Mouse (Mus musculus) cerebellum, adult 2 months (tissue): ENCODE measurements around the gene D430041D05Rik. TPM values are rescaled to one million over a fixed set of nuclear protein-coding genes. Genes with fewer than 3 reads are reported as not detected.

Experiments
- DNase-seq, 2 experiments: peaks; one replicate each; pipeline ENCODE4 v3.0.0; 2021
- H3K27ac ChIP-seq: fragments of 200-500 bp; 2 replicates; pipeline ENCODE4 v1.5.1; 2012; ENCODE audit warnings: low read length, control low read depth, inconsistent platforms; ENCODE audit not compliant: insufficient read depth
- H3K27me3 ChIP-seq: fragments of 200-500 bp; 2 replicates; pipeline ENCODE4 v1.6.1; 2012; ENCODE audit warnings: inconsistent platforms, mild to moderate bottlenecking, low read length, moderate library complexity; ENCODE audit not compliant: control insufficient read depth, insufficient read depth
- H3K4me1 ChIP-seq: fragments of 200-500 bp; 2 replicates; pipeline ENCODE4 v1.6.1; 2011; ENCODE audit warnings: low read length; ENCODE audit not compliant: control insufficient read depth, insufficient read depth
- H3K4me3 ChIP-seq: fragments of 200-500 bp; replicated peaks from 2 replicates; pipeline ENCODE3; 2011; ENCODE audit warnings: mild to moderate bottlenecking, low read depth, low read length, control low read depth; ENCODE audit not compliant: insufficient read depth
- CTCF ChIP-seq: fragments of 200-500 bp; IDR thresholded peaks from 2 replicates; pipeline ENCODE4 v1.5.1; 2011; ENCODE audit warnings: low read depth, mild to moderate bottlenecking, control low read depth, low read length, moderate library complexity, borderline replicate concordance; ENCODE audit not compliant: insufficient read depth
- POLR2A ChIP-seq: fragments of 200-500 bp; IDR thresholded peaks from 2 replicates; pipeline ENCODE4 v1.6.1; 2011; ENCODE audit warnings: low read length, control low read depth, borderline replicate concordance; ENCODE audit not compliant: insufficient read depth
- WGBS: fragments of 180-500 bp; shearing (Covaris S2); methylation state at CpG from one replicate; pipeline ENCODE4 v1.1.7; 2018; 5-methylcytosine and 5-hydroxymethylcytosine counted together
- polyA plus RNA-seq: library from polyadenylated mRNA; depleted of rRNA; stranded (reverse); fragments of >200 nt; gene quantifications from 2 replicates; pipeline ENCODE4 v1.2.3, GENCODE M21; 2012

Gene D430041D05Rik
- polyA plus RNA-seq, 1 experiment, result 33.5 TPM

GRCm38 (mm10) chr2:104404036-104404435 lies 6.8 kb downstream of the D430041D05Rik start:
- WGBS, result 57% methylated on average over 6 of the region's 6 CpGs
- Histone ChIP-seq H3K4me3 (no peak overlapping the region), H3K27ac (peak overlapping the region; percentile 46; the same call in 1 of the 2 replicates), H3K4me1 (peaks cover 23% of the 10 kb centered on the region; the same call in 1 of the 2 replicates), H3K27me3 (no peaks in the 10 kb centered on the region)
- TF ChIP-seq CTCF (no peak), POLR2A (no peak)
- DNase-seq, result no peak

- no peak for DNase-seq
- no peak overlapping the region for H3K27ac ChIP-seq
- 70% methylated on average over 6 of the region's 6 CpGs for WGBS
- peaks cover 11% of the 10 kb centered on the region for H3K4me1 ChIP-seq
- TF ChIP-seq POLR2A, result no peak
- TF ChIP-seq CTCF, result no peak
- no peaks in the 10 kb centered on the region for H3K27me3 ChIP-seq
- H3K4me3 ChIP-seq, result no peak overlapping the region
Observed at GRCm38 (mm10) chr2:104398651-104399290, 12.0 kb downstream of the D430041D05Rik start.

GRCm38 (mm10) chr2:104395961-104396360 lies 14.9 kb downstream of the D430041D05Rik start:
- TF ChIP-seq CTCF, result no peak
- no peak for TF ChIP-seq POLR2A
- WGBS, result 70% methylated on average over 9 of the region's 9 CpGs
- H3K4me3 ChIP-seq, result no peak overlapping the region
- DNase-seq, result no peak
- H3K27ac ChIP-seq, result no peak overlapping the region
- H3K27me3 ChIP-seq, result no peaks in the 10 kb centered on the region
- H3K4me1 ChIP-seq, result peaks cover 10% of the 10 kb centered on the region

- DNase-seq, result no peak
- Histone ChIP-seq H3K4me3 (no peak overlapping the region), H3K27me3 (no peaks in the 10 kb centered on the region), H3K4me1 (peaks cover 15% of the 10 kb centered on the region), H3K27ac (no peak overlapping the region)
- 34% methylated on average over 2 of the region's 2 CpGs for WGBS
- no peak for TF ChIP-seq POLR2A
Observed at GRCm38 (mm10) chr2:104394769-104395168, 16.0 kb downstream of the D430041D05Rik start.

- TF ChIP-seq CTCF (no peak), POLR2A (no peak)
- Histone ChIP-seq H3K4me3 (no peak overlapping the region), H3K4me1 (peaks cover 27% of the 10 kb centered on the region), H3K27ac (no peak overlapping the region), H3K27me3 (no peaks in the 10 kb centered on the region)
- no peak for DNase-seq
- WGBS, result 40% methylated on average over 4 of the region's 4 CpGs
Observed at GRCm38 (mm10) chr2:104392700-104393312, 18.0 kb downstream of the D430041D05Rik start.

- Histone ChIP-seq H3K27ac (peak overlapping the region; percentile 68), H3K4me3 (no peak overlapping the region), H3K4me1 (peaks cover 22% of the 10 kb centered on the region), H3K27me3 (no peaks in the 10 kb centered on the region)
- peak; percentile 60 to 79 for DNase-seq
- WGBS, result 19% methylated on average over 11 of the region's 11 CpGs
- no peak for TF ChIP-seq POLR2A
- TF ChIP-seq CTCF, result no peak
Observed at GRCm38 (mm10) chr2:104389231-104389630, 21.6 kb downstream of the D430041D05Rik start.

- 76% methylated on average over 2 of the region's 2 CpGs for WGBS
- no peak for TF ChIP-seq POLR2A
- TF ChIP-seq CTCF, result no peak
- H3K27me3 ChIP-seq, result no peaks in the 10 kb centered on the region
Observed at GRCm38 (mm10) chr2:104385941-104386340, 24.9 kb downstream of the D430041D05Rik start.

GRCm38 (mm10) chr2:104383589-104383988 lies 27.2 kb downstream of the D430041D05Rik start:
- WGBS, result 79% methylated on average over 4 of the region's 4 CpGs
- Histone ChIP-seq H3K4me3 (no peak overlapping the region), H3K27ac (no peak overlapping the region), H3K27me3 (no peaks in the 10 kb centered on the region), H3K4me1 (peaks cover 19% of the 10 kb centered on the region)
- no peak for TF ChIP-seq CTCF
- TF ChIP-seq POLR2A, result no peak
- DNase-seq, result no peak

More at GRCm38 (mm10) chr2:104385941-104386340, 24.9 kb downstream of the D430041D05Rik start:
- H3K4me1 ChIP-seq, result peaks cover 25% of the 10 kb centered on the region
- no peak overlapping the region for H3K27ac ChIP-seq
- H3K4me3 ChIP-seq, result no peak overlapping the region
- no peak for DNase-seq
